Mouse (Mus musculus) neural tube, embryonic 14.5 days (tissue): ENCODE data around the gene Tnnc2. TPM values are rescaled to one million over a fixed set of nuclear protein-coding genes. Genes with fewer than 3 reads are reported as not detected.
A peak's percentile ranks its signal among the peaks of the same experiment; 100 is the strongest.
"Not testable (repeated sequence)": the region's sequence is repeated elsewhere in the genome, so short reads cannot be mapped to it uniquely, and the experiment has no call there.

Experiments used
- ATAC-seq: fragments of 200-750 bp; cut with Nextera tagmentation; 2 replicates; pipeline ENCODE4 v1.8.0; 2017; ENCODE audit warnings: low read depth, mild to moderate bottlenecking, moderate TSS enrichment, moderate library complexity
- H3K27ac ChIP-seq: fragments of 300-500 bp; sonication (generic); 2 replicates; pipeline ENCODE4 v1.5.1; 2014; ENCODE audit warnings: low read depth, mild to moderate bottlenecking, control low read depth, low read length, moderate library complexity, mixed read lengths
- H3K27me3 ChIP-seq: fragments of 300-500 bp; sonication (generic); 2 replicates; pipeline ENCODE4 v1.6.1; 2014; ENCODE audit warnings: low read length; ENCODE audit not compliant: control insufficient read depth, insufficient read depth
- H3K36me3 ChIP-seq: fragments of 300-500 bp; sonication (generic); 2 replicates; pipeline ENCODE4 v1.6.1; 2014; ENCODE audit warnings: low read length, mixed read lengths; ENCODE audit not compliant: control insufficient read depth, insufficient read depth
- H3K4me1 ChIP-seq: fragments of 300-500 bp; sonication (generic); 2 replicates; pipeline ENCODE4 v1.6.1; 2014; ENCODE audit warnings: low read length; ENCODE audit not compliant: control insufficient read depth, insufficient read depth
- H3K4me2 ChIP-seq: fragments of 300-500 bp; sonication (generic); 2 replicates; pipeline ENCODE4 v1.6.1; 2014; ENCODE audit warnings: mild to moderate bottlenecking, low read depth, low read length, control low read depth
- H3K4me3 ChIP-seq: fragments of 300-500 bp; sonication (generic); 2 replicates; pipeline ENCODE4 v1.5.1; 2014; ENCODE audit warnings: low read depth, low read length, control low read depth, mixed read lengths
- H3K9ac ChIP-seq: fragments of 300-500 bp; sonication (generic); replicated peaks from 2 replicates; pipeline ENCODE4 v1.6.1; 2014; ENCODE audit warnings: low read depth, mild to moderate bottlenecking, control low read depth, low read length, mixed read lengths
- H3K9me3 ChIP-seq: fragments of 300-500 bp; sonication (generic); 2 replicates; pipeline ENCODE4 v1.6.1; 2016; ENCODE audit warnings: low read length; ENCODE audit not compliant: control insufficient read depth
- WGBS: fragments of 180-500 bp; shearing (Covaris S2); extraction: QIAGEN DNeasy Blood & Tissue Kit; methylation state at CpG from one replicate; pipeline ENCODE4 v1.1.7; 2014; 5-methylcytosine and 5-hydroxymethylcytosine counted together
- polyA plus RNA-seq: library from polyadenylated mRNA; unstranded; fragments of >200 nt; fragmentation: Nextera tagmentation; extraction: Ambion mirVana; gene quantifications from 2 replicates; pipeline ENCODE4 v1.2.1, GENCODE M21; 2014

The Tnnc2 gene
- polyA plus RNA-seq, 1 experiment from 2014 or later: 6.4 TPM

GRCm38 (mm10) chr2:164803201-164803920 is 23.6 kb upstream of the Tnnc2 start:
- Histone ChIP-seq H3K4me2 (peak overlapping the region; percentile 64), H3K27ac (no peak overlapping the region), H3K36me3 (peaks cover 3% of the 10 kb centered on the region), H3K9ac (peak overlapping the region; percentile 67; the same call in 1 of the 2 replicates), H3K4me1 (peaks cover 16% of the 10 kb centered on the region), H3K27me3 (no peaks in the 10 kb centered on the region), H3K9me3 (no peaks in the 10 kb centered on the region), H3K4me3 (peak overlapping the region; percentile 54; the same call in 1 of the 2 replicates)
- ATAC-seq: no peak
- 94% methylated on average over 16 of the region's 16 CpGs for WGBS

GRCm38 (mm10) chr2:164800252-164801004 is 20.7 kb upstream of the Tnnc2 start:
- Histone ChIP-seq H3K9me3 (no peaks in the 10 kb centered on the region), H3K4me2 (no peak overlapping the region), H3K36me3 (peaks cover 16% of the 10 kb centered on the region), H3K27me3 (no peaks in the 10 kb centered on the region), H3K27ac (no peak overlapping the region), H3K9ac (no peak overlapping the region), H3K4me1 (peaks cover 13% of the 10 kb centered on the region), H3K4me3 (no peak overlapping the region)
- 95% methylated on average over 13 of the region's 13 CpGs for WGBS
- no peak for ATAC-seq

GRCm38 (mm10) chr2:164798554-164798953 is 18.8 kb upstream of the Tnnc2 start:
- not testable (repeated sequence) for H3K9ac ChIP-seq, H3K27ac ChIP-seq, H3K4me2 ChIP-seq, H3K9me3 ChIP-seq, H3K4me3 ChIP-seq, H3K27me3 ChIP-seq, H3K4me1 ChIP-seq, ATAC-seq
- peaks cover 26% of the 10 kb centered on the region for H3K36me3 ChIP-seq
- WGBS: 86% methylated on average over 6 of the region's 6 CpGs

- H3K9ac ChIP-seq: no peak overlapping the region
- no peak overlapping the region for H3K4me2 ChIP-seq
- H3K27me3 ChIP-seq: no peaks in the 10 kb centered on the region
- WGBS: 90% methylated on average over 4 of the region's 4 CpGs
- no peak overlapping the region for H3K27ac ChIP-seq
- H3K9me3 ChIP-seq: no peaks in the 10 kb centered on the region
- peaks cover 41% of the 10 kb centered on the region for H3K36me3 ChIP-seq
- no peak for ATAC-seq
- H3K4me1 ChIP-seq: no peaks in the 10 kb centered on the region
- no peak overlapping the region for H3K4me3 ChIP-seq
These were observed 16.1 kb upstream of the Tnnc2 start for GRCm38 (mm10) chr2:164795868-164796267.

GRCm38 (mm10) chr2:164794293-164794692 is 14.5 kb upstream of the Tnnc2 start:
- ATAC-seq: peak; percentile 50; the same call in 1 of the 2 replicates
- no peaks in the 10 kb centered on the region for H3K9me3 ChIP-seq
- no peaks in the 10 kb centered on the region for H3K4me1 ChIP-seq
- H3K27ac ChIP-seq: no peak overlapping the region
- no peak overlapping the region for H3K9ac ChIP-seq
- peaks cover 41% of the 10 kb centered on the region for H3K36me3 ChIP-seq
- H3K4me2 ChIP-seq: no peak overlapping the region
- H3K27me3 ChIP-seq: no peaks in the 10 kb centered on the region
- H3K4me3 ChIP-seq: no peak overlapping the region
- WGBS: 35% methylated on average over 5 of the region's 5 CpGs

- H3K4me1 ChIP-seq: no peaks in the 10 kb centered on the region
- WGBS: 92% methylated on average over 2 of the region's 2 CpGs
- H3K9me3 ChIP-seq: no peaks in the 10 kb centered on the region
- no peaks in the 10 kb centered on the region for H3K27me3 ChIP-seq
- no peak for ATAC-seq
- no peak overlapping the region for H3K4me3 ChIP-seq
- peaks cover 38% of the 10 kb centered on the region for H3K36me3 ChIP-seq
- H3K9ac ChIP-seq: no peak overlapping the region
- H3K4me2 ChIP-seq: no peak overlapping the region
- H3K27ac ChIP-seq: no peak overlapping the region
These were observed 14.0 kb upstream of the Tnnc2 start for GRCm38 (mm10) chr2:164793772-164794171.

GRCm38 (mm10) chr2:164793236-164793635 is 13.5 kb upstream of the Tnnc2 start:
- Histone ChIP-seq H3K4me1 (no peaks in the 10 kb centered on the region), H3K4me3 (no peak overlapping the region), H3K27ac (no peak overlapping the region), H3K9ac (no peak overlapping the region), H3K4me2 (no peak overlapping the region), H3K27me3 (no peaks in the 10 kb centered on the region), H3K36me3 (peaks cover 38% of the 10 kb centered on the region), H3K9me3 (no peaks in the 10 kb centered on the region)
- no peak for ATAC-seq
- WGBS: 82% methylated on average over 3 of the region's 3 CpGs

GRCm38 (mm10) chr2:164792400-164793190 is 12.8 kb upstream of the Tnnc2 start:
- Histone ChIP-seq H3K4me1 (no peaks in the 10 kb centered on the region), H3K4me3 (no peak overlapping the region), H3K9me3 (no peaks in the 10 kb centered on the region), H3K4me2 (no peak overlapping the region), H3K27ac (no peak overlapping the region), H3K27me3 (no peaks in the 10 kb centered on the region), H3K36me3 (peaks cover 36% of the 10 kb centered on the region), H3K9ac (no peak overlapping the region)
- ATAC-seq: no peak
- WGBS: 94% methylated on average over 12 of the region's 12 CpGs
